Mouse (Mus musculus) embryonic facial prominence, embryonic 11.5 days (tissue): ENCODE measurements around the gene Khdc1c. TPM values are rescaled to one million over a fixed set of nuclear protein-coding genes. Genes with fewer than 3 reads are reported as not detected.

Source experiments
- ATAC-seq: fragments of 200-750 bp; cut with Nextera tagmentation; replicated peaks from 2 replicates; pipeline ENCODE4 v1.8.0; 2017; ENCODE audit warnings: low read depth; ENCODE audit not compliant: insufficient number of reproducible peaks, low FRiP score, low TSS enrichment
- DNase-seq: peaks from one replicate; pipeline ENCODE4 v3.0.0-alpha.2; 2015; ENCODE audit warnings: low spot score
- H3K27ac ChIP-seq: fragments of 300-500 bp; sonication (generic); replicated peaks from 2 replicates; pipeline ENCODE4 v1.5.1; 2014; ENCODE audit warnings: mild to moderate bottlenecking, low read depth, low read length, control low read depth
- H3K27me3 ChIP-seq: fragments of 300-500 bp; sonication (generic); 2 replicates; pipeline ENCODE4 v1.6.1; 2014; ENCODE audit warnings: mild to moderate bottlenecking, low read length, moderate library complexity, mixed read lengths; ENCODE audit not compliant: control insufficient read depth, insufficient read depth
- H3K36me3 ChIP-seq: fragments of 300-500 bp; sonication (generic); replicated peaks from 2 replicates; pipeline ENCODE4 v1.6.1; 2014; ENCODE audit warnings: low read depth, mild to moderate bottlenecking, low read length, moderate library complexity, mixed read lengths; ENCODE audit not compliant: control insufficient read depth, insufficient read depth
- H3K4me1 ChIP-seq: fragments of 300-500 bp; sonication (generic); 2 replicates; pipeline ENCODE4 v1.6.1; 2014; ENCODE audit warnings: low read length, mixed read lengths; ENCODE audit not compliant: control insufficient read depth, insufficient read depth
- H3K4me2 ChIP-seq: fragments of 300-500 bp; sonication (generic); 2 replicates; pipeline ENCODE4 v1.6.1; 2014; ENCODE audit warnings: low read depth, mild to moderate bottlenecking, control low read depth, low read length, moderate library complexity
- H3K4me3 ChIP-seq: fragments of 300-500 bp; sonication (generic); 2 replicates; pipeline ENCODE4 v1.5.1; 2014; ENCODE audit warnings: low read depth, low read length, control low read depth
- H3K9ac ChIP-seq: fragments of 300-500 bp; sonication (generic); replicated peaks from 2 replicates; pipeline ENCODE4 v1.6.1; 2014; ENCODE audit warnings: mild to moderate bottlenecking, control low read depth, low read length
- H3K9me3 ChIP-seq: fragments of 300-500 bp; sonication (generic); replicated peaks from 2 replicates; pipeline ENCODE4 v1.6.1; 2016; ENCODE audit warnings: mild to moderate bottlenecking, low read length, inconsistent platforms, mixed read lengths; ENCODE audit not compliant: control insufficient read depth
- WGBS: fragments of 180-500 bp; shearing (Covaris S2); extraction: QIAGEN DNeasy Blood & Tissue Kit; methylation state at CpG from one replicate; pipeline ENCODE4 v1.1.7; 2014; 5-methylcytosine and 5-hydroxymethylcytosine counted together
- polyA plus RNA-seq: library from polyadenylated mRNA; unstranded; fragments of >200 nt; fragmentation: Nextera tagmentation; extraction: Ambion mirVana; gene quantifications from 2 replicates; pipeline ENCODE4 v1.2.1, GENCODE M21; 2014

The Khdc1c gene
- polyA plus RNA-seq, 1 experiment from 2014 or later, result not detected

DNA sequence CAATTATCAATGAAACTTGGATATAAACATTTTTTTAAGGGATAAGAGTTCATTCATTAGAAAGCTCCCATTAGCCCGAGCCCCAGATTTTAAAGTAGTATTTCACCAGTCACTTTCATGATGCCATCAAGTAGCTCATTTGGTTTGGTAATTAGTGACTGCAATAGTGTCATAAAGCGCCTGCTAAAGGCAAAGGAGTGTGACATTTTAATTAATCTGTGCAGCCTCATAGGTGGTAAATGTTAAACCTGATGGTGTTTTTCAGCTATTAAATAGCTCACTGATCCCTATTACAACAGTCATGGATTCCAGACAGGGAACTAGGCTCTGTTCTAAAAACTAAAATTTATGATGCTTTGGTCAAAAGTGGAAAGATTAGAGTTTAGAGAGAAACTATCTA is 39.1 kb downstream of the Khdc1c start:
- Histone ChIP-seq H3K27ac (no peak overlapping the region), H3K4me3 (no peak overlapping the region), H3K9ac (no peak overlapping the region), H3K27me3 (no peaks in the 10 kb centered on the region), H3K36me3 (no peaks in the 10 kb centered on the region), H3K9me3 (no peaks in the 10 kb centered on the region), H3K4me1 (no peaks in the 10 kb centered on the region), H3K4me2 (no peak overlapping the region)
- 78% methylated on average over 2 of the region's 2 CpGs for WGBS
- no peak for DNase-seq
- no peak for ATAC-seq

DNA sequence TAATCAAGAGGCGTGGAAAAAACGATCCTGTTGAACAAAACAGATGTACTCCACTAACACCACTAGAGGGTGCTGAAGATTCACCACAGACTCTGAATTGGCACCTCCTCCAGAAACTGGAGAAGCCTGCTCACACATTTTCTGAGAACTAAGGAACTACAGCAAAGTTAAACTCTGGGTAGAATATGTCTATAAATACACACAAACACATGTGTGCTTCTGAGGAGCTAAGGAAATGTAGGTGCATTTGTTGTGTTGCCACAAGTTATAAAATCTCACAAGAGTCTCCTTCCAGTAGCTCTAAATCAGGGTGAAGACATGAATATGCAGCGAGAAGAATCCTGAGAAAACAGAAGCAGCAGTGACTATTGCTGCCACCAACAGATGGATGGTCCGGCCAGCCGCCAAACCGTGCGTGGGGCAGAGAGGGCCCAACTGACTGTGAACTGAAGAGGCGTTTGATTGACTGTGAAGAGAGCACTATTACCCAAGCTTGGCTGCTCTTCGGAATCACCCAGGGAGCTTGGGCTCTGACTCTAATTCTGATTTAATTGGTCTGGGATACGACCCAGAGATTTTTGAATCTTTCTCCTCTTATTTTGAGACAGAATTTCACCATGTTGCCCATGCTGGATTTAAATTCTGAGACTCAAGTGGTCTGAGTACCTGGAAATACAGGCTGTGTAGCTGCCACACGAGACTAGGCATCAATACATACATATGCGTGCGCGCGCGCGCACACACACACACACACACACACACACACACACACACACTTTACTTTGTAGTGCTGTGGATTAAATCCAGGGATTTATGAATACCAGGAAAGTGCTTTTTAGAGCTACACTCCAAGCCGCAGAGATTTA is 43.4 kb downstream of the Khdc1c start:
- H3K9me3 ChIP-seq, result no peaks in the 10 kb centered on the region
- no peak overlapping the region for H3K27ac ChIP-seq
- no peak overlapping the region for H3K9ac ChIP-seq
- H3K4me3 ChIP-seq, result no peak overlapping the region
- no peak for ATAC-seq
- H3K27me3 ChIP-seq, result no peaks in the 10 kb centered on the region
- no peaks in the 10 kb centered on the region for H3K4me1 ChIP-seq
- WGBS, result 61% methylated on average over 18 of the region's 18 CpGs
- no peak overlapping the region for H3K4me2 ChIP-seq
- DNase-seq, result peak; percentile 88
- H3K36me3 ChIP-seq, result no peaks in the 10 kb centered on the region

DNA sequence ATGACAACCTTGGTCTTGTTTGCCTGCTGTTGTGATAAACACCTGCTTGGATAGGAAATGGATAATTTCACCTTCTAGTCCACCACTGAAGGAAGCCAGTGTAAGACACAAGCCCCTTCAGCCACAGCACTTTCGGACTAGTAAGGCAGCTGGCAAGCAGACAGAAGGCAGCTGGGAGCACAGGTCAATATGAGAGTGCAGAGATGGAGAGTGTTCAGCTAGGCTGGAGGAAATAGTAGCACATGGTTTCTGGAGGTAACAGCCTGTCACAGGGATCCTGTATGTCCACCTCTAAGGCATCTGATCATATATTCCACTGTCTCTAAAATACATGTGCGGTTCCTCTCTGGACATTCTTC is 44.0 kb downstream of the Khdc1c start:
- H3K9me3 ChIP-seq, result no peaks in the 10 kb centered on the region
- H3K36me3 ChIP-seq, result no peaks in the 10 kb centered on the region
- WGBS, result 85% methylated on average over 2 of the region's 2 CpGs
- ATAC-seq, result no peak
- no peak overlapping the region for H3K9ac ChIP-seq
- no peak for DNase-seq
- H3K4me1 ChIP-seq, result no peaks in the 10 kb centered on the region
- H3K27me3 ChIP-seq, result no peaks in the 10 kb centered on the region
- H3K4me3 ChIP-seq, result no peak overlapping the region
- no peak overlapping the region for H3K27ac ChIP-seq
- no peak overlapping the region for H3K4me2 ChIP-seq

DNA sequence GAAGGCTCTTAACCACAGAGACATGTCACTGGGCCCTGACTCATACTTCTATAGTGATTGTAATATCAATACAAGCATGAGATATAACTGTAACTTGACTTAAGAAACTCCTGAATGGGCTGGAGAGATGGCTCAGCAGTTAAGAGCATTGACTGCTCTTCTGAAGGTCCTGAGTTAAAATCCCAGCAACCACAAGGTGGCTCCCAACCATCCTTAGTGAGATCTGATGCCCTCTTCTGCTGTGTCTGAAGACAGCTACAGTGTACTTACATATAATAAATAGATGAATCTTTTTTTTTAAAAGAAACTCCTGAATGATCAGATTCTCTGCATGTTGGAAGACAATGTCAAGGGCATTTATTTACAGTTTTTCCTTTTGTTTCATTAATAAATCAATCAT is 51.2 kb downstream of the Khdc1c start:
- Histone ChIP-seq H3K27ac (no peak overlapping the region), H3K9me3 (no peaks in the 10 kb centered on the region), H3K4me2 (no peak overlapping the region), H3K4me1 (no peaks in the 10 kb centered on the region), H3K4me3 (no peak overlapping the region), H3K9ac (no peak overlapping the region), H3K36me3 (no peaks in the 10 kb centered on the region), H3K27me3 (no peaks in the 10 kb centered on the region)
- ATAC-seq, result no peak
- DNase-seq, result peak; percentile 39

Other genes with a start within 250 kb of the Khdc1c start
- gene Tmem14a, start 149.8 kb upstream of the Khdc1c start, polyA plus RNA-seq, result 9.3 and 11.8 TPM in 2 replicates
- gene Gsta3, start 127.7 kb upstream of the Khdc1c start, polyA plus RNA-seq, result 0.75 TPM in 1 of 2 replicates, not detected in the other
- not detected in 2 replicates for gene Khdc1a, start 18.7 kb upstream of the Khdc1c start, polyA plus RNA-seq
- not detected in 2 replicates for gene Khdc1b, start 15.2 kb downstream of the Khdc1c start, polyA plus RNA-seq